Mouse (Mus musculus) forelimb bud, embryonic 11.5 days (tissue): ENCODE data around the gene Proser3.

ENCODE experiments used
- DNase-seq: peaks from one replicate; pipeline ENCODE4 v3.0.0-alpha.2; 2012; ENCODE audit warnings: low read depth, low spot score

The Proser3 gene

DNA sequence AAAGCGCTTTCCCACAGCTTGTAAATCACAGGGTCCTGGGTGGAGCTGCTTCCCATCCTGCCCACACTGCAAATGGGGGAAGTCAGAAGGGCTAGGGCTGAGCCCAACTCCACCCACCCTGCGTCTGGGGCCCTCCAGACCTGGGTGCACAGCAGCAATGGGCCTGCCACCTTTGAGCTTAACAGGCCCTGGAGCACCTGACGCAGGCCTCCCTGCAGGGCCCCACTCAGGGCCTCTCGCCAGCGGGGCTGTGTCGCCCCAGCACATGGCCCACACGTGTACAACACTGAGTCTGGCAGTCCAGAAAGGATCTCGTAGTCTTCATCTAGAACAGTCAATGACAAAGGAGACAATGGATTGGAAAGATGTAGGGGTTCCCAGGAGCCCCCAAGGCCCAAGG lies 27.9 kb upstream of the Proser3 start:
- no peak for DNase-seq

DNA sequence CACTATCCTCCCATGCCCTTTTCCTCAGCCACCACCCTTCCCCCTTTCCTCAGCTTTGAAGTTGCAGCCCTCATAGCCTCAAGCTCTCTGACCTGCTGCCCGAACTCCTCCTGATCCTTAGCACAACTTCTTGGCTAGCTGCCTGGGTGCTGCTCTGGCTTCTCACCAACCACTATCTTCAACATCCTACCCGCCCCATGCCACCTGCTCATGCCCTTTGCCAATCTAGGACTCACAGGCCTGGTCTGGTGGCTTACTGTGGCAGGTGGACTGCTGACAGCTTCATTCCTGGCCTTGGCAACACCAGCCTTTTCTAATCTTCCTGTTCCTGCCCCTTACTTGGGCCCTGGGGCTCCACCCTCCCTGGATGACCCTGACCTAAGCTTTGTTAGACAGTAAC lies 20.9 kb upstream of the Proser3 start:
- no peak for DNase-seq

DNA sequence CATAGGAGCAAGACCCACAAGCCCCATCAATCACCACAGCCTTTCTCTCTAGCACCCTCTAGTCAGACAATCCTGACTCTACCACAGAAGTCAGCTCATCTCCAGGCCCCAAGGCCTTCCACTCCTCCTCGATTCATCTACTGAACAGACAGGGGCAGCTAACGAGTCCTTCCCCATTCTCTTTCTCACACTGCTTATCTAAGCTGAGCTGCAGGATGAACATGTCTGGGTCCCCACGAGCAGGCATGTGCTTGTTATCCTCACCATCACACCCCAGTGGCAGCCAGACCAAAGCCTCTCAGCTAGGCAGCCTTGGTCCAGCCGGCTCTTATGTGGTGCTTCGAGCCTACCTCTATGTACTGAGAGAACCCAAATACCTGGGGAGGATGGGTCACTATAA lies 20.3 kb upstream of the Proser3 start:
- DNase-seq, result no peak

DNA sequence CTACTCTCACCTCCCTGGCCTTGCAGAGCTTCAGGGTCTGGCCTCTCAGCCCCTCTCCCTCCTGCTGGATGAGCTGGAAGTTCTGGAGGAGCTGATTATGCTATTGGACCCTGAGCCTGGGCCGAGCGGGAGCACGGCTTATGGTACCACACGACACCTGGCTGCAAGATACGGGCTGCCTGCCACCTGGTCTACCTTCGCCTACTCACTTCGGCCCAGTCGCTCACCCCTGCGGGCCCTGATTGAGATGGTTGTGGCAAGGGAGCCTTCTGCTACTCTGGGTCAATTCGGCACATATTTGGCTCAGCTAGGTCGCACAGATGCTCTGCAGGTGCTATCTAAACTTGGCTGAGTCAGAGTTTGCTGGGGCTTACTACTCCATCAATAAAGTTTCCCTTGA lies 15.5 kb upstream of the Proser3 start:
- DNase-seq, result no peak

DNA sequence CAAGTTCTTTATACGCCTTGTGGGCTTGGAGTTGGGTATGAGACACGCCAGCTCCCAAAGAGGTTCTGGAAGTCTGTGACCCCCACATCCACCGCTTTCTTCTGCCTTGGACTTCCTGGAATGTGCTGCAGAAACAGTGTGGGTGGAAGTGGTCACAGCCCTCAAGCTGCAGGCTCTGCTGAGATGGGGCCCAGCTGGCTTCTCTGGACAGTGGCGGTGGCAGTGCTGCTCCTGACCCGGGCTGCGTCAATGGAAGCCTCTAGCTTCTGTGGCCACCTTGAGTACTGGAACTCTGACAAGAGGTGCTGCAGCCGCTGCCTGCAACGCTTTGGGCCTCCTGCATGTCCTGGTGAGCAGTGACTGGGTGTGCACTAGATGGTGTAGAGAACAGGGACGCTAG lies 13.9 kb upstream of the Proser3 start:
- DNase-seq, result no peak

DNA sequence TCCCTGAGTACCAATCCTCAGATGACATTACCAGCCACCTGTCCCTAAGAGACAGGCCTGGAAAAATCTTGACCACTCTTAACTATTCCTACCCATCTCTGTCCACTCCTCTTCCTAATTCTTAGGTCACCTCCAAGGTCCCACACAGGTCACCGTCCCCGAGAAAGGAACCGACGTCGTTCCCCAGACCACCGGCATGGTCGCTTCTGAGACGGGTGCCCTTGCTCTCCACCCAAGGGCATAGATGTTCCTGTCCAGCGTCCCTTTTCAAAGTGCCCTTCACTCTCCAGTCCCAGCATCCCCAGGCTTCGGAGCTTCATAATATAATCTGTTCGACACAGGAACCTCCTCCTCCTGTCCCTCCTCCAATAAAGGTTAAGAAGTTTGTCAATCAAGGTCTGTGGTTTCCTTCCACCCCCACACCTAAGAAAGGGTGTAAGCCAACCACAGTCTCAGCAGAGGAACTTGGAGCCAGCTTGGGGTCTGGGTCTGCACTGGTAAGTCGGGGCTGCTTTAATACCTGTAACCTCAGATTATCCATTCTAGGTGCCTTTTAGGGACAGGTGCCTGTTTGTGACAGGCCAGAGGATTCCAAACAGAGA lies 13.0 kb upstream of the Proser3 start, which contains the start of gene Igflr1:
Igflr1 (plus strand) TSS at position 458 of the 602 bp plus-strand sequence.
- DNase-seq, result no peak

GRCm38 (mm10) chr7:30563906-30564280 lies 11.8 kb upstream of the Proser3 start:
- DNase-seq, result no peak

GRCm38 (mm10) chr7:30563117-30563905 lies 11.2 kb upstream of the Proser3 start, which contains the start of the genes U2af1l4, Gm49396 and Psenen:
Gene U2af1l4 (plus strand): TSS chr7:30563301.
Gene Gm49396 (plus strand): TSS chr7:30563344.
Gene Psenen (minus strand): TSS chr7:30563627.
- peak; percentile 98 for DNase-seq

DNA sequence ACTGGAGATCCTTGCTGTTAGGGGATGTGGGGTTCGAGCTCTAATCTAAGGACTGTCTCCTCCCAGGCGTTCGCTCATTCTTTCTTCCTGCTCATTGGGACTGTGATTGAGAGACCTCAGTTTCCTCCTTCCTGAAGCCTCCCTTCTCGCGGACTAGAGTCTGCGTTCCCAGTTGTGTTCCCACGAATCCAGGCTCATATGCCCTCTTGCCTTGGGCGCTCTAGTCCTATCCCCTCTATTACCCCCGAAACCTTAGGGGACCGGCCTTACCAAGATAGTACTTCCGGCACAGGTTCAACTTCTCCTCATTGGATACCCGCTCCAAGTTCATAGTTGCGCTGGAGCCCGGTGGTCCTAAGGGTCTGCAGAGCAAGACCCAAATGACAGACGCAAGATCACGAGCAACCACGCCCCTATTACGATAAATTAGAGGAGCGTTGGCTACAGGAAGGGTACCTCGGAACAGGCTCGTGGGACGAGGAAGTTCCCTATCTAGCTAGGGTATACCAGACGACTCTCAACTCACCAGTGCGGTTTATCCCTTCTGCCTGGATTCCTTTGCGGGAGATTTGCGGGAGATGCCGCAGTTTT lies 10.5 kb upstream of the Proser3 start:
- no peak for DNase-seq

GRCm38 (mm10) chr7:30560296-30560695 lies 8.2 kb upstream of the Proser3 start:
- DNase-seq, result no peak

DNA sequence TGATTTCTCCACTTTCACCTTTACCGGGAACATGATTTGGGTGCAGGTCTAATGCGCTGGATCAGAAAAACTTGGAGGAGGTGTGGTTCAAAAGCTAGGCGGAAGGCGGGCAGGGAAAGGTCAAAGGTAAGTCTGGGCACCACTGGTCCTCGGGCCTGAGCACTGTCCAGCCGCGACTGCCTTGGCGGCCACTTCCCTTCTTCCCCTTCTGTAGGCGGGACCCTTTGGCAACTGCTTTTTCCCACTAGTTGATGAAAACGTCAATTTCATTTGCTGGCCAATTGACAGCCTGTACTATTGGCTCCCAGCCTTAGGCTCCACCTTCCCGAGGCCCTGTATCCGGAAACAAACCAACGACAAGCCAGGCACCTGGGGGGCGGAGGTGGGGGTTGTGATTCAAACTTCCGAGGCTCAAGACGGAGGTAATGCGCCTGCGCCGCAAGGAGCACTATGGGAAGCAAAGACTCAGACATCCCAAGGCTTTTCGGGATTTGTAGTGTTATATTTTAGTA lies 7.4 kb upstream of the Proser3 start, which contains the start of gene Lin37:
Lin37 (minus strand) TSS at position 396 of the 512 bp plus-strand sequence.
- peak; percentile 96 for DNase-seq

GRCm38 (mm10) chr7:30558656-30559442 lies 6.8 kb upstream of the Proser3 start:
- DNase-seq, result no peak

DNA sequence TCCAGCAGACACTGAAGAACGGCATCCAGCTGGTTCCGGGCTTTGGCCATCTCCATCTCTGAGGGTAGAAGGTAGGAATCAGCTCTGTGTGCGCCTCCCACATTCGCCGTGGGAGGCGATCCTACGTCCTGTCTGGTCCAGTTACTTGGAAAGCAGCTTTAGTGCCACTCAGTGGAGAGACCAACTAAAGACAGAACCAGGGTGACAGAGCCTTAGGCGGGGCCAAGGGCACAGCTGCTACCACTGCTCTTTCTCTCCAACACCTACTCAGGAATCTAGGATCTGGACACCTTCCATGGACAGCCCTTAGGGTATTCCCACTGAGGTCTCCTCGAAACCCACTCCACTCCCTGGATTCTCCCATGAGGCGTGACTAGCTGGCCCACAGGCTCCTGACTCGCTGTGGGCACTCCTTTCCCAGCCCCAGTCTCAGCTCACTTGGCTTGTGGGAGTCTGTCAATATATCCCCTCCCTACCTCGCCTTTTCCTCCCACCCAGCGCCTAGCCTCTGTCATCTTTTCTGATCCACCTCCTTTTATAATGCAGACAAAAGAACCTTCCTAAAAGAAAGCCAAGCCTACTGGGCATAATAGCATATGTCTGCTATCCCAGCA lies 5.9 kb upstream of the Proser3 start:
- no peak for DNase-seq

DNA sequence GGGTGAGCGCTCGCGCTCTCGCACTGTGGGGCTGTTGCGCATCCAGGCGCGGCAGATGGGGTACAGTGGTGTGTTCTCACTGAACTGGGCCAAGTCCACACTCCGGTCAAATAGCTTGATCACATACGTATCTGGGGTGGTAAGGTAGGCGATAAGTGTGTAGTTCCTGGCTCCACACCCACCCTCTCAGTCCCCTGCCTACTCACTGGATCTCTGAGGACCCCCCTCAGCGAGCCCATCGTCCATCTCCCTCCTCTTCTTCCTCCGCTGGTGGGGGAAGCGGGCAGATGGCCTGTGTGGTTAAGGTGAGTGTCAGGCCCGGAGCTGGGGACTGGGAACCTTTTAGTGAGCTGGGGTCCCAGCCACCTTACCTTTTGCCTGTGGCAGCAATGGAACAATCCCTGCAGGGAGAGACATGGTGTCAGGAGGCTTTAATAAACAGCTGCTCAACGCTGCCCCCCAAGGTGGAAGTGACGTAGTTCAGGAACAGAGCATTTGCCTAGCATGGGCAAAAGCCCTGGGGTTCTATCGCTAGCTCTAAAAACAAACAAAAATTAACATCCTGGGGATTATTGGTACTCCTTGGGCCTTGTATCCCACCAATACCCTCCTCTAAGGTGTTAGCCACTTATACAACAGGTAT lies 4.9 kb upstream of the Proser3 start:
- no peak for DNase-seq

- DNase-seq, result no peak
Observed at GRCm38 (mm10) chr7:30553810-30554584, 1.9 kb upstream of the Proser3 start.

GRCm38 (mm10) chr7:30553021-30553589 lies 1.0 kb upstream of the Proser3 start:
- DNase-seq, result no peak

DNA sequence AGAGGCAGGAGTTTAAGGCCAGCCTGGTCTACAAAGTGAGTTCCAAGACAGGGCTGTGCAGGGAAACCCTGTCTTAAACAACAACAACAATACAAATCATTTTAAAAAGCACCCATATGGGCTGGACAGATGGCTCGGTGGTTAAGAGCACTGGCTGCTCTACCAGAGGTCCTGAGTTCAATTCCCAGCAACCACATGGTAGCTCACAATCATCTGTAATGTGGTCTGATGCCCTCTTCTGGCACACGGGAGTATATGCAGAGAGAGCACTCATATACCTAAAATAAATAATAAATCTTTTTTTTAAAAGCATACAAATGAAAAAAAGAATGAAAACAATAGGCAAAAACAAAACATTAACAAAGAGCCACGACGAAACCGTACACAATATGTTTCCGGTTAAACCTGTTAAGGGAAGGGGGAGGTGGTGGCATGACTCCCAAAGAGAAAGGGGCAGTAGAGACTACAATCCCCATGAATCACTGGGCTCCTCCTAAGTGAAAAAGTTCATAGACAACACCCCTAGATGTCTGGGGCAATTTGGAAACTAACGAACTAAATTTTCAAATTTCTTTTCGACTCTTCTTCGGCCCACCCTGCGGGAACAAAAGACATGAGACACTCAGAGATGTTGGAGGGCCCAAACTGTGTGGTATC lies 526 bp downstream of the Proser3 start:
- DNase-seq, result no peak

DNA sequence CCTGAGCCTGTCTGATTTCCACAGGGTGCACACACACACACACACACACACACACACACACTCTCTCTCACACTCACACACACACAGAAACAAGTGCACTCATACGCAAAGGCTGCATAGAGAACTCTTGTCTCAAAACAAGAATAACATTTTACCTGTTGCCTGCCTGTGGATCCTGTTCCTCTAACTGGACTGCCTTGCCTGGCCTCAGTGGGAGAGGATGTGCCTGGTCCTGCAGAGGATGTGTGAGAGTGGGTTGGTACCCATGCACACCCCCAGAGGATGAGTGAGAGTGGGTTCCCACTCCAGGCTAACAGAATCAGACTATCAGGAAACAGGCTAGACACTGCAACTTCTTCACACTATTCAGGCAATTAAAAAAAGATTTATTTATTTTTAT lies 1.5 kb downstream of the Proser3 start:
- DNase-seq, result no peak

DNA sequence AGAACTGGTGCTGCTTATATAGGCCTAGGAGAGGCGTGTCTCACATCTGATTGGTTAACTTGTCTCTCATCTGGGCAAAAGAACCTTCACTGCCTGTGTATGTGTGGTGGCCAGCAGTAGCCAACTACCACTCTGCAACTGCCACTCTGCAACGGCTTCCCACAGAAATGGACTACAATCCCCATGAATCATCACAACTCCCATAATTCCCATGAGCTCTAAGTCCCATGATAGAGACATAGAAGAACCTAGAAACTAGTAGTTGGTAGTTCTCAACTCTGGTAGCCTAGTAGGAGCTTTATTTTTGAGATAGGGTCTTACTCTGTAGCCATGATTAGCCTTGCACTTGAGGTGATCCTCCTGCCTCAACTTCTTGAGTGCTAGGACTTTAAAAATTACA lies 2.2 kb downstream of the Proser3 start:
- DNase-seq, result no peak
